Mouse (Mus musculus) naive thymus-derived CD4-positive, alpha-beta T cell, adult 2 months (primary cell): ENCODE data around the gene Sobp.
A peak's percentile ranks its signal among the peaks of the same experiment; 100 is the strongest.

Experiments
- DNase-seq: peaks from one replicate; pipeline ENCODE4 v3.0.0-alpha.2; 2011; ENCODE audit warnings: low read depth

Sobp gene

DNA sequence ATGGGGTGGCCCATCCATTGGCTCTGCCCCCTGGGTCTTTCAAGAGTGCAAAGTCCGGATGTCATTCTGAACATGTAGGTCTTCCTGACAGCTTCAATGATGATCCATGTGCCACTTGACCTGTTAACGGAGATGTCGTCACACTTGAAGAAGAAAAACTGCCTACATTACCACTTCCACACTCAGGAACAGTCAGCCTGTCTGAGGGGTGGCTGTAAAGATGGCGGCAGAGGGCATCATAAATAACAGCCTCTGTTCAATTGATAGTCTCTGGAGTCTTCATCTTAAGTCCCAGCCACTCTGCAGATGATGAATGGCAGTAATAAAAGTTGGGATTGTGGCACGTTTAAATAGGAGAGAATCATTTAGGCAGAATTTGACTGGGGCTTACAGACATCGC is 87.4 kb downstream of the Sobp start:
- DNase-seq: no peak

DNA sequence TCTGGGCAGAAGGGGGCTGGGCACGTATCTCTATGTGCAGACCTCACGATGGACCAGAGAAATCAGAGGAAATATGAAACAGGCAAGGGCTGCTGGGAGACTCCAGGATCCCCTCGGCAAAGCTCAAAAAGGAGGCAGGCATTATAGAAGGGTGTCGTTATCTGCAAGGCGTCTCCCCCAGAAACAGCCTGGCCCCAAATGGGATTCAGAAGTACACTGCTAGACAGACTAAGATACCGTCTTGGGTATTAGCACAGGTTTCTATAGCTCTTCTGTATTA is 90.3 kb downstream of the Sobp start:
- no peak for DNase-seq

DNA sequence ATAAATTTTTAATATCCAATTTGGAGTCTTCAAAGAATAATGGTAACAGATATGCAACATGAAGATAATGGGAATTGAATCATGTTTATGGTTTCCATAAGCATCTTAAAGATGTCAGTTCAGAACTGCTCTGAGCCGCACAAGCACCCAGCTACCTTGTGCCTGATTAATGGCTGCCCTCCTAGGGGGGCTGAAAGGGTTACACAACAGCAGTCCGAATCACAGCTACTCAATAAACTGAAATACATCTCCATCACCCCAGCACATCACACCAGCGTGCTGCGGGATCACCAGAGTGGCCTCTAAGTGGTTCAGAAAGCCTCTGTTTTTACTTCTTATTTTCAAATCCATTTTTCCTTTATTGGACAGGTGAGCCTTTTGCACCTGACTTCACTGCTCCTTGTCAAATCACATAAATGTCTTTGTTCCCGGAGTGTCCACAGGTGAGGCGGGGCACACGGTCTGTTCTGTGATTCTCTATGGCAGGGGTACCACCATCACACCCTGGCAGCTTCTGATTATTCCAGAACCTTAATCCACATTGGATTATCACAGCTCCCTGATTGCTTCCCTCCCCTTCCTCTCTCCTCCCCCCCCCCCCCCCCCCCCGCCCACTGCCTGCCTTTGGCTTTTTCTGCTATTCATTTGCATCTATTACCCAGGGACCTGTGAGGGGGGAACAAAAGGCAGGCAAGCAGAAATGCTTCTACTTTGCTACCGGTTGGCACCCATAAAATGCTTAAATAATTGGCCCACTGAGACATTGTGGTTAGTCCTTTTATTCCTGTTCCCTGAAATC is 90.8 kb downstream of the Sobp start:
- no peak for DNase-seq

DNA sequence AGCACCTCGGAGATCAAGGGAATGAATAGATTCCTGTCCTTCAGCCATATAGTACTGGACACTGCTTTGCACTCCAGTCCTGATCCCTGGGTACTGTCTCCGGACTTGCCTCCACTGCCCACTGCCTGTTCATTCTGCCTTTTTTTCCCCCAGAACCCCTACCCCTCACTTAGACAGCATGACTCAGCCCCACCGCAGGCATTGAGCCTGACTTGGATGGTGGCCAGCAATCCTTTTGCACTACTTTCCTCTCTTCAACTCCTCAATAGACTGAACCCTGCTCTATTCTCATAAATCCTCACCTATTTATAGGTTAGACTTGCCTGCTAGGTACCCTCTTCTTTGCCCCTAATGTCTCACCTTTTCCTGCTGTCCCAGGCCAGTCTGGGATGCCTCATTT is 93.0 kb downstream of the Sobp start:
- DNase-seq: no peak

DNA sequence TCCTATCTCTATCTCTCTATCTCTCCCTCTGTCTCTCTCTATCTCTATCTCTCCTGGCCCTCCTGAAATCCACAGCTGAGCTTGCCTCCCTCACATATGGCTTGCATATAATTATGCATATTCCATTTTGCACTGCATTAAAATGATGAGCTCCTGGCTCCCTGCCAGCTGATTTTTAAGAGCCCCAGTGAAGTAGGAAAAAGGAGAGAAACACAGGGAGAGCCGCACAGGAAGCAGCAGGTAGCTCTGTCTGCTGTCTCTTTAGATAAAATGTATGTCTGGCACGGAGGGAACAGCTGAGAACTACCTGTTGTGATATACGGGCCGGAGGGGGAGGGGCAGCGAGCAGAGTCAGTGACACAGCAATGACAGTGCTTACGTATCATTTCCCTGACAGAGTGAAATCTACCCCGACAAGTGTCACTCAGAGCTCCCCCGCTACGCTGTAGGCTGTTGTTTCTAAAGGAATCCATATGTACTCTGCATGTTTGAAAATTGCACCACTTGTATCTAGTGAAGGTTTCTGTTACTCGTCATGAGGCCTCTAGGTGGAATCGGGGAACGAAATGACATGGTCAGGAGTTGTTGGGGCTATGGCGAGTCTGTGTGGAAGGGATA is 98.7 kb downstream of the Sobp start:
- no peak for DNase-seq

DNA sequence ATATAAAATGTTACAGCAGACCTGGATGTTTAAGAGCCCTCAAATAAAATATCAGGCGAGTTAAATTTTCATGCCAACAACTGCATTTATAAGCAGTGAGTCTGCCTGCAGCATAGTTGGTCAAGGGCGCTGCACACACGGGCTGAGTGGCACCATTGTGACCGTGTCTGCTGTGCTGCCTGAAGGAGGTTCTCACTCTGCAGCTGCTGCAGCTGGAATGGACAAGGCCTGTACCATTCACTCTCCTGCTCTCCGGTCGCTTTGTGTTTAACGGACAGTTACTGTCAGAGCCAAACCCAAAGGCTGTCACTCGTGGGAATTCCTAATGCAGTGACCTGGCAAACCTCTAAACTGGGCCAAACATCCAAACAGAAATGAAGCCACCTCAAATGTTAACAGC is 101.0 kb downstream of the Sobp start:
- DNase-seq: no peak

DNA sequence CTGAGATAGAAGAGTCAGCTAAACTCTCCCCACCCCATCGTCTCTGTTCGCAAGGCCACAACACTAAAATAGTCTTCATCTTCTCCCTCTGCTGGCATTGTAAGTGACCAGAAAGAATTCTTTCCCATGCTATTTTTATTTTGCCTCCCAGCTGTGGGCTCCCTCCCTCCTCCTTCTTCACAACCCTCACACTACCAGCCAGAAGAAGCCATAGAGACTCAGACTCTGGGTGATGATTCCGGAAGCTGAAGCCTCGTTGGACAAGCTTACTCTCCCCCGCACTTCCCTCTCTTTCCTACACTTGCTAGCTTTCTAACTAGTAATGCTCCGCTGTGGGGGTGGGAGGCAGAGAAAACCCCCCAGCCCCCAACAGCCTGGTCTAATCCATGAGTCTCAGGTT is 103.4 kb downstream of the Sobp start:
- no peak for DNase-seq

DNA sequence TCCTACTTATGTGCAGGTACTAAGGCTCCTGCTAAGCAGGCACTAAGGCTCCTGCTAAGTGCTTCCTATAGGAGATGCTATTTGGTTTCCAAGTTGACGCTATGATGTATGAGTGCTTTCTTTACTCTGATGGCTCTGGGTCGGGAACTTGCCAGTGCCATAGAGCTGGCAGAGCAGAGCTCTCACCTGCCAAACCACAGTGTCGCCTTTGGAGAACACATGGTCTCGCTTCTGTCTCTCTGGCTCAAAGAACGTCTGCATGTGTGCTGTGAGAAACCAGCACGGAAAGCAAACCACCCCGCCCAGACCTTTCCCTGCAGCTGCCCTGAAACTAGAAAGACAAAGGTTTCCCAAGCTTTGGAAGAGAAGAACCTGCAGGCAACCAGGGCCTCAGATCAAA is 109.0 kb downstream of the Sobp start:
- DNase-seq: no peak

DNA sequence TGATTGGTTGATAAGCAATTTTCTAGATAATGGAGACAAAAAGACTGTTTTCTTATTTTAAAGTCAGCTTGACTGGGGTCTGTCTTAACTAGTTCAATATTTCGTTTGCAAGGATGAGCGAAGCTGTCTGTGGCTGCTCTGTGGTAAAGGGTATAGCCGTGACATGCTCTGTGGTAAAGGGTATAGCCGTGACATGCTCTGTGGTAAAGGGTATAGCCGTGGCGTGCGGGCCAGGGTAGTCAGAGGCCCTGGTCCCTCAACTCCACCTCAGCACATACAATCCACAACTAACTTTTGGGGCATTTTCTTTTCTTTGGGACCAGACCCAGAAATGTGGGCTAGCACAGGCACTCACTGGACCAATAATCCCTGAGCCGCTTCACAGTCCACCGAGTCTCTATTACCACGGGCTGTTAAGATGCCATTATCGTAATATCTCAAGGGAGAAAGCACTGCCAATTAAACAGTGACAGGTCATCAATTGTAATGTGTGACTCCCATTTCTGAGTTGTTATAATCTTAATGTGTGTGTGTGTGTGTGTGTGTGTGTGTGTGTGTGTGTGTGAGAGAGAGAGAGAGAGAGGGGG is 112.7 kb downstream of the Sobp start:
- no peak for DNase-seq

DNA sequence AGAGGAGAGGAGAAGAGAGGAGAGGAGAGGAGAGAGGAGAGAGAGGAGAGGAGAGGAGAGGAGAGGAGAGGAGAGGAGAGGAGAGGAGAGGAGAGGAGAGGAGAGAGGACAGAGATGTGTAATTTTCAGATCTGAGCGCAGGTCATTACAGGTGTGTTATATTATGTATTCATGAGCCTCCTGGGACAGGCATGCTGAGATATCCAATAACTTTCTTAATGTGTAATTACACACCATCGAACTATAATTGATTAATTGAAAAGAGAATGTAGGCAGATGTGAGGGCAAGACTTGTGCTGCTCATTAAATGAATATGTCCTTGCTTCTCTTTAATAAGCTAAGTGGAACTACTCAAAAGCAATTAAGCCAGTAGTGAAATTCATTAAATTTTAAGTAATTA is 118.9 kb downstream of the Sobp start:
- no peak for DNase-seq

DNA sequence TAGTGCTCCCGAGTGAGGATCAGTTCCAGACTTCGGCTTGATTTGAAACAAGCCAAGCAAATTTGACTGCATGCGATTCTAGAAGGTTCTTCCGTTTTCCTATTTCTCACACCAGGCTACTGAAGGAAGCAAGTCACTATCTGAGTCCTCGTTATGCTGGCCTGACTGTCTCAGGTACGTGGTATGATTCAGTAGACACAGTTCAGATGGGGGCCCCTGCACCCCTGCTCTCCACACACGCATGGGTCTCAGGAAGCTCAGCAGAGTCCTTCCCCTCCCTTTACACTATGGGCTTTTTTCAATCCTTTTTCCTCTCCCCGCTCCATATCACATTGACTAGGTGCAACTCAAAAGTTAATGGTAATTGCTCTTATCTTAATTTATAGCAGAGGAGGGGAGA is 119.6 kb downstream of the Sobp start:
- DNase-seq: no peak

DNA sequence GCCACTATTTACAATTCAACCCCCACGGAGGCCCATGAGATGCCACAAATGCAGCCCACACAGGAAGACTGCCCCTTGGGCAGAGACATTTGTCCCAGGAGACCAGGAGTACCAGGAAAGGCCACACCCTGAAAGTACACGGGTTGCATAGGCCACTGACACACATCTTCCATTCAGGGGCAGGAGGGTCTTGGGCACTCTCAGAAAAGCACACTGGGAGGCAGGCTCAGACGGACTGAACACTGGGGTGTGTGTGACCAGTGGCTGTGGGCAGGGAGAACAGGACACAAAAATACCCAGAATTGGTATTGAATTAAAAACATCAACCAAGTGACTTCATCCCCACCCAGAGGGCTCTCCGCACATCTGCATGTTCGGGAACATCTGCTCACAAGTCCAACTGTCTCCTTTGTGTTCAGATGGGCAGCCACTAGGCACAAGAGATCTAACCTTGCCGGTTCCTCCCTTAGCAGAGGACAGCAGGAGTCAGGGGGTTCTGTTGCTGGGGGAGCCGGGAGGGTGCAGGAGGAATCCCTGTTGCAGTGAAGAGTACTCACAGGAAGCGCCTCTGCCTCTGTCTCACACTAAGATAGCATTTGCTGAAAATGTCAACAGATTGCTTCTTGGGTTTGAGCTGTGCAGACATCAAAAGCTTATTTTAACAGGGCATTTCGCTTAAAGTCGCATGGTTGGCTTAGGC is 120.3 kb downstream of the Sobp start:
- DNase-seq: no peak

DNA sequence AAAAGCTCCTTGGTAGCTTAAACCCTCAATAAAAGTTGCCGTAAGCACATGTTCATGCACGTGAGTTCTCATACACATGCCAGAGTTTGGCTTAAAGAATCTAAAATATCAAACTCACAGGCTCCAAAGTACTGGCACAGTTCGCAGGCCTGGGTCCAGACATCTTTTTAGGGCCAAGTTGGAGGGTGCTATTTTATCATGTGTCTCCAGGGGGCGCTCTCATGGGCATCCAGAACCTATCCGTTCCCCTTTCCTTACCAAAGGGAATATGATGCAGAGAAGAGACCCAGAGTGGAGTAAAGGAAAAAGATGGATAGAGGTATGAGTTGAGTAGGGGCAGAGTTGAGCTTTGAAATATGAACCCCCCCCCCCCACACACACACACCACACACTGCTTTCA is 121.9 kb downstream of the Sobp start:
- peak; percentile 1 for DNase-seq

DNA sequence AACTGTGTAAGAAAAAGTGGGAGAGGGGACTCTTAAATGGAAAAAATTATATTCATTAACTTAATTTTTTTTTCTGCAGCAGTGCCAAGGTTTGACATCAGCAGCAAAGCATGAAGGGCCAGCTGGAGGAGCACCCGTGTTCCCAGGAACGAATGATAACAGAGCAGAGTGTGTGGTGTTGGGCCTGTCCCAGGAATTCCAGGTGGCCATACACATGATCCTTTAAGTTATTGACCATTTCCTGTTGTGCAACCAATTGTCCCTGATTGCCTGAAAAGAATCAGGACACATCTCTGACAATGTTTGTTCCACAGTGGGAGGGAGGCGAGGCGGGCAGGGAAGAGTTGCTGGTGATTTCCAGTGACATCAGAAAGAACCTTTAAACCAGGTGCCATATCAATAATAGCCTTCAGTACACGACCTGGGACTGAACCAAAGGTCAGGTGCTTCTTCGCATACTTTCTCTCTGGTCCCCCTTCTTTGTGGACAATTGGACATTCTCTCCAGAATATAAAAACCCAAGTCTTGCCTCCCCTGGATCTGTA is 126.5 kb downstream of the Sobp start:
- DNase-seq: no peak

DNA sequence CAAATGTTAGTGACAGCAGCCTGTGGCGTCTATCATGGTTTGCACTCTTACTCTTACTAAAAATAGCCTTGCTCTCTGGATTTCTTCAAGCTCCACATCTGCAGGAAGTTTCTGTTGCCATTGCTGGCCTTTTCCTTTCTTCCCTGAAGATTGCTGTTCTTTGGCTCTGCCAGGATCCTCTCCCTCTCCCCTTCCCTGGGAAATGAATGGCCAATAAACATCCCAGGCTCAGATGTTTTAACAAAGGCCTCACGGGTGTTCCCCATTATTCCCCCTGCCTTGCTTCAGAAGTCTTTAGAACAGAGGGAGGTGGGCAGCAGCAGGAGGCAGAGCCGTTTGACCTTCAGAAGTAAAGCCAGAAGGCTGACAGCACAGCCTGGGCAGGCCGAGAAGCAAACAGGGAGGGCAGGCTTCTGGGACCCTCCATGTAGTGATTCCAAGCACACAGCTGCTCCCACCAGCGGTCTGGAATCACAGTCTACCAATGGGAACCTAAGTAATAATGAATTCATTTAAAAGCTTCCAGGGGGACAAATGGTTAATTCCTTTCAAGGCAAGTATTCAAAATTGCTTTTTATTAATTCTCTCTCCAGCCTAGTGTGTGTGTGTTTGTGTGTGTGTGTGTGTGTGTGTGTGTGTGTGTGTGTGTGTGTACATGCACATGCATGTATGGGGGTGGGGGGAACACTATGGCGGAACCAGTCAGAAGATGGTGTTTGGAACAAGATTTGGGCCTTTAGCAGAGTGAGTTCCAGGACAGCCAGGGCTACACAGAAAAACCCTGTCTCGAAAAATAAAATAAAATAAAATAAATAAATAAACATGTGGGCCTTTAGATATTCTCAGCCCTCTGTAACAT is 130.8 kb downstream of the Sobp start:
- no peak for DNase-seq

DNA sequence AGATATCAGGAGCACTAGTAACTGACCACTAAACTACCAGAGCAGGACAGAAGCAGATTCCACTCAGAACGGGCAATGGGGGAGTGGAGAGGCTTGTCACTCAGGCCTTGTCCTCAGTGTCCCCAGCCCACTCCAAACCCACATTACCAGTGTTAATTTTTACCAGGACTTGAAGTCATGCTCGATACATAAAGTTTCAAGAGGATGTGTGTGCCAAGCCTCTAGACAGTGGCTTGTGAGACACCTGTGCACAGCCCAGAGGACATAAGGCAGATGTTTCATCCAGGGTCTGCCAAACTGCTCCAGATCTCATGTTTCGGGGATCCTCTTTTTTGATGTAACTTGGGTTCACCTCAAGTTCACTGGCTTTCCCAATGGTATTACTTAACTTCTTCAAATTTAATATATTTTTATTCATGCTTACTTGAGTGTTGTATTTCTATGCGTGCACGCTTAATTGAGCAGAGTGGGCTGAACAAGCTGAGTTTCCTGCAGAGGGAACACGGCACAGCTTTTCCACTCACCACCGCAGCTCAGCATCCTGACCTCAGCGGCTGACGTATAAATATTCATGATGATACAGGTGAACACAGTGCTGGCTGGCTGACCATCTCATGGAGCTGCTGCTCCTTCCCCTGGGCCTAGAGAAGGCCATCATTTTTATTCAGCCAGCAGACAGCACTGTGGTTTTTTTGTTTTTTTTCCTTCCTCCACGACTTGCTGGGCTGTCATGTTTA is 131.6 kb downstream of the Sobp start:
- no peak for DNase-seq

DNA sequence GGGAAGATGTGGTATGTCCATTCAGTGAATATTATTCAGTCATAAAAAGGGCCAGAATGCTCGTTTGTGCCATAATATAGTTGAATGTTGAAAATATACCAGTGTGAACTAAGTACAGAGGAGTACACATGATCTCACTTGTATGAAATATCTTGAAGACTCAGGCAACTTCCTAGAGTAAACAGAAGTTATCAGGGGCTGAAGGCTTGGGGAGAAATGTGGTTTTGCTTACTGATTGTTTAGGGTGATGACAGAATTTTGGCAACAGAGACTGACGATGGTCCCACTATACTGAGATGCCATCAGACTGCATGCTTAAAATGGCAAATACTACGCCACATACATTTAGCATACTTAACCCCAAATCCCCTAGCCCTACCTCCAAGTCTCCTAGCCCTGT is 132.5 kb downstream of the Sobp start:
- DNase-seq: no peak

DNA sequence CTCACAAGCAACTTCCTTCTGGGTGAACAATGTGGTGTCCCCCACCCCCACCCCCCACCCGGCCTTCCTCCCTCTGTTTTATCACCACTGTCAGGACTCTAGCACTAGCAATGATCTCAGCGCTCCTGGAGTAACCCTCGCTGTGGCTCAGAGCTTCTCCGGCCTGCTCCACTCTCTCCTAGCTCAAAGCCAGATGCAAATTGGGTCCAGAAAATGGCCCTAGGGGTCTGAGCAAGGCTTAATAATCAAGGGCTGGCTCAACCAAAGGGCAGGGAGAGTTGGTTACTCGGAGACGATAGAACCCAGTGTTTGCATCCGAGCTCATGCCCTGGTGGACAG is 136.9 kb downstream of the Sobp start:
- no peak for DNase-seq

DNA sequence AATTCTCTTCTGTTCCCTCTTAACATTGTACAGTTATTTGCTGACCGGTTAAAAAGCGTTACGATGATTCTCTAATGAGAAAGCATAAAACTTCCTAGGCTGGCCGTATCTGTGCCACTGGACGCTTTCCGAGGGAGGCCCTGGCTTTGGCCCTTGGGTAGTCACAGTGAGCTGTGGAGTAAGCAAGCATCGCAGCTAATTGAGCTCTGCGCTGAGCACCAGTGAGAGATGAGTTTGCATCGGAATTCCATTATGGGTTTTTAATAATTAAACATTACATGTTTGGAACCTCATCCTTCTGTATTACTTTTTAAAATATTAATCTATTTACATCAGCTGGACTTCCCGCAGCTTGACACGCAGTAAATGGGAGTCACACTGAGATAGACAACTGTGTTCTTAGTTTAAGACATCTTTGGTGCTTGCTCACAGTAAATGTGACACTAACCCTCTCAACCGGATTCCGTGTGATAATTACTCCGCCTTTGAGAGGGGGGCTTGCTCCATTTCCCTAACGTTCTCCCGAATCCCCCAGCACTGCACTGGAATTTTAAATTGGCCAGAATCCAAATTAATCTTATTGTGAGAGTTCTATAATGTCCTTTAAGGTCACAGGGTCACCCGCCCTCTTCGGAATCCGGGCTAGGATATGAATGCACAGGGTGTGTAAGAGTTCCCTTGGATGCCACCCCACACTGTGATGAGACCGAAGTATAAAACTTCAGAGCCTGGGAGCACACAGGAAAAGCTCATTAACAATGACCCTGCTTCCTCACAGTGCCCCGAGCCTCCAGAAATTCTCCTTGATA is 137.5 kb downstream of the Sobp start:
- no peak for DNase-seq

DNA sequence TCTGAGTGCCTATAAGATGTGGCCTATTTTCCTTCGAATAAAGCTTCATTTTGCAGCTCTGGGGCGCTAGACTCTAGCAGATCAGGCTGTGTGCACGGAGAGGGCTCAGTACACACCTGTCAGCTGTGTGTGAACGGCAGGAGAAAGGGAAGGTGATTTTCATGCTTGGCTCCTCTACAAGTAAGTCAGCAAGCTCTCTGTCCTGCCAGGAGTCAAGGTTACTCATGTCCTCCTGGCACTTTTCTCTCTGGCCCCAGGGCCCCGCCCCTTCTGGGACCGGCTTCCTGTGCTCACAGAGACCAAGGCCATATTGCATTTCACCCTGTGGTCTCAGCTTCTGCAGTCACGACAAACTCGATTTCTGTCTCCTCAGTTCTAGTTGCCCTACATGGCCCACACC is 138.8 kb downstream of the Sobp start:
- DNase-seq: no peak

DNA sequence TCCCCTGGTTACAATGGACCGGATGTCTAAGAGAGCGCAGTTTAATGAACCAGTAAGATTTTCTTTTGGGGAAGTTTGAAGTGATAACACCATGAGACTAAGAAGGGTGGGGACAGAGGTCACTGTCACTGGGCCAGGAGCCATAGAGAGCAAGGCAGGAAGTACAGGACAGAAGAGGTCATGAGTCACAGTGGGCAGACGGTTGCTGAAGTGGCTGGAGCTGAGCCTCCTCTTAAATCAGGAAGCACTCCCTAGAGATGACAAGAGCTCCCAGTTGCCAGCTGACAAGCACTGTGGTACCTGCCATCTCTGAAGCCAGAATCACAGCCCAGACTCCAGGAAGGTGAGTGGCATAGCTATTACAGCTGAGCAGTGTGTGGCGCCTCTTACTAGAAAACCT is 139.5 kb downstream of the Sobp start:
- DNase-seq: no peak
